Comparison of ENCODE assay signal across 8 mouse cellular contexts in the genomic region with DNA sequence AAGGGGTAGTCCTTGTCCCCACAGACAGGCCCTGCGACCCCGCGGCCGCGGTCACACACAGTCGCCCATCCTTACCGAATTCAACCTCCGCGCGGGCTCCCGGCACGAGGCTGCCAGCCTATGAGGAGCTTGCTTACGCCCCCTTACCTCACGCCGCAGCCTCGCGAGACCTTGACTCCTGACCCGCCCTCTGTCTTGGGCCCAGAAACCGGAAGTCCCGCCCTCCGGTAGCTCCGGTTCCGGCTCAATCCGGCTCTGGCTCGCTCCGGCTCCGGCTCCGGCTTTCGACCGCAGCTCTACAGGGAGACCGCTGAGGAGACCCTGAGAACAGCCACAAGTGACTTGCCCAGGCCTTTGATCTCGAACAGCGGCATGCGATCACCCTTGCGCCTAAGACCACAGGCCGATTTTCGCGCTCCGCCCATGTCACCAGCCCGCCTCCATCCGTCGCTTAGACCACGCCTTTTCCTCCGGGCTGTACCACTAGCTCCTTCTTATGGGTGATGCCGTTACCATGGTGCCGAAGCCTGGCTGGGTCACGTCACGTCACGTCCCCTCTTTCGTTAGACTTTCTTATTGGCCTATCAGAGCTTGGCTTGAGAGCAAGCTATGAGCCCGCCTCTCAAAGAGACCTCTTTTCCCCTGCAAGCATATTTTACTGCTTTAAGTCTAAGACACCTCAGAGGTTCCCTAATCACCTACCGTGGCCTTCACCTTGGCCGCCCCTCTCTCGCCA. TPM values are rescaled to one million over a fixed set of nuclear protein-coding genes. Genes with fewer than 3 reads are reported as not detected.
DNase-seq lines count a peak whose midpoint lies in the region; ATAC-seq and TF ChIP-seq lines count a peak whose summit lies in the region.

A gene (minus strand): TSS at position 454 of the 736 bp plus-strand sequence.

- TF ChIP-seq CTCF in lung, adult 2 months (IDR thresholded peaks at IDR 0.05; ENCODE audit: insufficient read depth, low read length) = no peak

- TF ChIP-seq POLR2A in lung, adult 2 months (IDR thresholded peaks at IDR 0.05; ENCODE audit: borderline replicate concordance, extremely low read depth, low read depth, low read length) = peak; percentile 49; the same call in 1 of the 2 replicates

- no peaks in the 10 kb centered on the region for H3K9me3 ChIP-seq in ES-E14 (ENCODE audit: control insufficient read depth, insufficient read depth, low read depth, low read length)
- no peaks in the 10 kb centered on the region for H3K9me3 ChIP-seq in forebrain, embryonic 15.5 days

- H3K4me2 ChIP-seq in forebrain, embryonic 15.5 days (replicated peaks) = peak within 1 kb of the TSS; percentile 72

- 0 out of 4 replicates have a peak, but pooled peaks cover 0 to 1% of the 10 kb centered on the region in 2 experiments for H3K4me1 ChIP-seq in ES-E14 (ENCODE audit: control insufficient read depth in 2 of 2, insufficient read depth in 2 of 2, low read length in 2 of 2, poor library complexity in 1 of 2)
- peaks cover 3% of the 10 kb centered on the region for H3K4me1 ChIP-seq in forebrain, embryonic 15.5 days
- H3K4me1 ChIP-seq in lung, adult 2 months (ENCODE audit: control insufficient read depth, insufficient read depth, low read length) = 0 out of 2 replicates have a peak, but pooled peaks cover 3% of the 10 kb centered on the region

- no peaks in the 10 kb centered on the region for H3K27me3 ChIP-seq in forebrain, embryonic 15.5 days

- ATAC-seq in forebrain, embryonic 15.5 days (replicated peaks) = peak; percentile 99
- peak; percentile 98 for ATAC-seq in neutrophil, adult 5-6 weeks (ENCODE audit: extremely low read depth, insufficient number of reproducible peaks, low FRiP score, poor library complexity, severe bottlenecking)

- in situ Hi-C loops in ES-E14 (cut with MboI; ENCODE audit: low sequenced_read_pairs in 2 of 2, unreplicated experiment in 2 of 2) = loop anchor here in 1 of 2 experiments (10.0 kb wide), 1 partner anchor 121 kb away; a partner anchor contains a TSS

- H3K36me3 ChIP-seq in ES-E14 (ENCODE audit: control insufficient read depth, insufficient read depth, low read length, poor library complexity, severe bottlenecking) = peaks cover 10% of the 10 kb centered on the region
- H3K36me3 ChIP-seq in forebrain, embryonic 15.5 days = no peaks in the 10 kb centered on the region

- DNase-seq in ES-E14 (ENCODE audit: low read depth, low spot score) = peak; percentile 70
- DNase-seq in cerebellum, adult 11-12 months = peak; percentile 95
- DNase-seq in heart, postnatal 25 days (ENCODE audit: low spot score) = peak; percentile 86
- peak; percentile 89 to 94 for DNase-seq in layer of hippocampus, adult 18-20 months (ENCODE audit: low spot score in 2 of 2)
- DNase-seq in lung, adult 2 months = peak; percentile 85
- peak; percentile 80 to 90 for DNase-seq in thymus, adult 18-20 months

- peak within 1 kb of the TSS; percentile 83 to 87 for H3K4me3 ChIP-seq in ES-E14 (ENCODE audit: insufficient read depth in 1 of 2, low read depth in 1 of 2, low read length in 2 of 2, poor library complexity in 1 of 2, severe bottlenecking in 1 of 2)
- peak within 1 kb of the TSS; percentile 61 for H3K4me3 ChIP-seq in forebrain, embryonic 15.5 days
- peak within 1 kb of the TSS; percentile 98 for H3K4me3 ChIP-seq in lung, adult 2 months (replicated peaks; ENCODE audit: extremely low read depth, low read depth, low read length)

- intact Hi-C loops in heart, postnatal 25 days (cut with DNase I) = no loop called here

- WGBS in forebrain, embryonic 15.5 days = 32% methylated on average over 54 of the region's 54 CpGs
- 32% methylated on average over 54 of the region's 54 CpGs for WGBS in lung, adult 2 months

- H3K9ac ChIP-seq in ES-E14 (ENCODE audit: insufficient read depth, low read depth, low read length, poor library complexity, severe bottlenecking) = peak within 1 kb of the TSS; percentile 98
- H3K9ac ChIP-seq in forebrain, embryonic 15.5 days (replicated peaks) = peak within 1 kb of the TSS; percentile 63

- peak within 1 kb of the TSS; percentile 94 for H3K27ac ChIP-seq in ES-E14 (ENCODE audit: insufficient read depth, low read depth, low read length, poor library complexity, severe bottlenecking)
- H3K27ac ChIP-seq in forebrain, embryonic 15.5 days (replicated peaks) = peak within 1 kb of the TSS; percentile 90

TF ChIP-seq in ES-E14, 5 proteins besides CTCF, POLR2A, EP300 and RAD21:
- TF ChIP-seq CHD2 (IDR thresholded peaks at IDR 0.05; ENCODE audit: low read depth, low read length) (peak; percentile 90), MAFK (IDR thresholded peaks at IDR 0.05; ENCODE audit: insufficient read depth, low read depth, low read length) (no peak), HCFC1 (IDR thresholded peaks at IDR 0.05; ENCODE audit: borderline replicate concordance, insufficient read depth, low read length) (no peak), ZC3H11A (IDR thresholded peaks at IDR 0.05; ENCODE audit: borderline replicate concordance, low read depth, low read length) (no peak)

RNA-seq across cellular contexts. Expression of the gene that starts here (rescaled TPM):
- total RNA-seq in ES-E14 (2012; rRNA removed) = 21.8 and 29.9 TPM in 2 replicates
- polyA plus RNA-seq in forebrain, embryonic 15.5 days (2015; fragmentation: Nextera tagmentation; extraction: Ambion mirVana) = 28.8 and 30.9 TPM in 2 replicates
- 1 to 10 TPM; 3.7 to 4.4 TPM for total RNA-seq in heart, postnatal 25 days (2021)
- total RNA-seq in layer of hippocampus, adult 18-20 months (2021) = 10 to 100 TPM in 1 of 2 experiments, 1 to 10 TPM in 1; 9.8 to 10.3 TPM
- polyA plus RNA-seq in lung, adult 2 months (2012; rRNA removed) = 5.3 and 5.7 TPM in 2 replicates
- 1.5 and 3.0 TPM in 2 replicates for total RNA-seq in neutrophil, adult 5-6 weeks (2017)

Comparison
In these comparisons a context has a peak if more than half of its experiments do, and no peak if none do; other contexts are left out.
1. Peak in every context shown above with its lines: DNase-seq, ATAC-seq, H3K4me3 ChIP-seq and H3K27ac ChIP-seq.